Mouse (Mus musculus) liver, embryonic 14.5 days (tissue): ENCODE measurements around the gene Mical3.

Experiments
- CTCF ChIP-seq: IDR thresholded peaks from 2 replicates; pipeline ENCODE4 v1.5.1; 2016; ENCODE audit warnings: antibody characterized with exemption, low read depth, control low read depth
- EP300 ChIP-seq: IDR thresholded peaks from 2 replicates; pipeline ENCODE4 v1.6.1; 2016; ENCODE audit warnings: antibody characterized with exemption, low read depth

- peak; percentile 98 for TF ChIP-seq CTCF
- no peak for TF ChIP-seq EP300
These were observed 158.8 kb downstream of the Mical3 start for GRCm38 (mm10) chr6:120971797-120972590.
